Mouse (Mus musculus) embryonic fibroblast, embryonic 13.5 days (primary cell): ENCODE results near the gene Rabl3. TPM values are rescaled to one million over a fixed set of nuclear protein-coding genes. Genes with fewer than 3 reads are reported as not detected.

Experiments
- H3K27ac ChIP-seq: 2 replicates; pipeline ENCODE4 v1.5.1; 2012; ENCODE audit warnings: low read length, control low read depth, inconsistent platforms; ENCODE audit not compliant: insufficient read depth
- H3K4me1 ChIP-seq: 2 replicates; pipeline ENCODE4 v1.6.1; 2011; ENCODE audit warnings: low read length; ENCODE audit not compliant: control insufficient read depth, insufficient read depth
- H3K4me3 ChIP-seq: 2 replicates; pipeline ENCODE4 v1.5.1; 2011; ENCODE audit warnings: mild to moderate bottlenecking, control low read depth, low read length; ENCODE audit not compliant: insufficient read depth
- CTCF ChIP-seq: IDR thresholded peaks from 2 replicates; pipeline ENCODE4 v1.5.1; 2011; ENCODE audit warnings: mild to moderate bottlenecking, control low read depth, low read length, moderate library complexity, borderline replicate concordance; ENCODE audit not compliant: insufficient read depth
- POLR2A ChIP-seq: IDR thresholded peaks from 2 replicates; pipeline ENCODE4 v1.6.1; 2011; ENCODE audit warnings: low read depth, mild to moderate bottlenecking, control low read depth, low read length, moderate library complexity
- polyA plus RNA-seq: library from polyadenylated mRNA; stranded (reverse); fragments of >200 nt; gene quantifications from 2 replicates; pipeline ENCODE4 v1.2.4, GENCODE M21; 2011; ENCODE audit warnings: low read depth; ENCODE audit not compliant: missing spikeins, insufficient read length

Gene Rabl3
- polyA plus RNA-seq, 1 experiment = 18.7 TPM

DNA sequence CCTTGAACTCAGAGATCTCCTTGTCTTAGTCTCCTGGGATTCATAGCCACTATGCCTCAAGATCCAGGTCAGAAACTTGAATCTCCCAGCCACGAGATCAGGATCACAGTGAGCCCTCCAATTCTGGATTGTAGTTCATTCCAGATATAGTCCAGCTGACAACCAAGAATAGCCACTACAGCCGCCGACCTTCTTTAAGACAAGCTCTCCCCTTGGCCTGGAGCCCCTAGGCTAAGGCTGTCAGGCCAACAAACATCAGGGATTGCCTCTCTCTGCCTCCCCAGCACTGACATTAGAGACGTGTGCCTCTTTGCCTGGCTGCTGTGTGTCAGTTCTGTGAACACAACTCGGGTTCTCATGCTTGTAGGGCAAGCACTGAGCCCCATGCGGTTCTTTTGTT, 1.1 kb downstream of the Rabl3 start:
- peak overlapping the region; percentile 75; the same call in 1 of the 2 replicates for H3K4me3 ChIP-seq

DNA sequence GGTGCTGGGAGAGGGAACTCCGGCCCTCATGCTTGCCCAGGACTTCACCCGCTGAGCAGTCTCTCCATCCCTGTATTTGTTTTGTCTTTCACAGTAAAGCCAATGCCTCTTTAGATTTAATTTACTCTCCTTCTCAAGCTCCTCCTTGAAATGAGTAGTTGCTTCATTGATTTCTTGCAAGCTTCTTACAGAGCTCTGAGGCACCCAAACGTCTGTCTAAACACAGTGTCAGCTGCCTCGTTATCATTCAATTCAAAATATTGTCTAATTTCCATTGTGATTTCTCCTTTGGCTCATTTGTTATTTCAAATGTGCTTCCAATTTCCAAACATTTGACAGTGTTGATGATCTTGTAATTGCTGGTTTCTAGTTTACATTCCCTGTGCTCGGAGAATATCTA, 6.6 kb downstream of the Rabl3 start:
- no peak overlapping the region for H3K4me3 ChIP-seq
- TF ChIP-seq POLR2A = no peak
- no peak for TF ChIP-seq CTCF
- H3K4me1 ChIP-seq = no peaks in the 10 kb centered on the region
- no peak overlapping the region for H3K27ac ChIP-seq

More for the DNA sequence above, 1.1 kb downstream of the Rabl3 start:
- no peaks in the 10 kb centered on the region for H3K4me1 ChIP-seq
- no peak for TF ChIP-seq POLR2A
- no peak for TF ChIP-seq CTCF
- no peak overlapping the region for H3K27ac ChIP-seq

DNA sequence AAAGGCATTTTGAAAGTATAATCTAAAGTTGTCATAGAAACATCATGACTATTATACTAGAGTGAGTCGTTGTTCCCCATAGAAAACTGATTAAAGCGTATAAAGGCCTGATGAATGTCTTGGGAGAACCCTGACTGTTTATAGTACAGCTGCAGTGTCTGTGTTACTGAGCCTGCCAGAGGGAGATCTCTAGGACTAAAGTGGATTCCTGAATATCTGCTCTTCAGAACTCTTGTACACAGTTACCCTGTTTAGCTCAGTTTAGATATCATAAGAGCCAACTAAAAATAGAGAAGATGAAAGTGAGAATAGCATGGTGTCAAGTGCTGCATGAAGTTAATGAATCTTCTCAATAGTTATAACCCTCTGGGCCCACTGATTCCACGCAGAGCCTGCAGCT, 10.6 kb downstream of the Rabl3 start:
- Histone ChIP-seq H3K27ac (no peak overlapping the region), H3K4me1 (no peaks in the 10 kb centered on the region)

DNA sequence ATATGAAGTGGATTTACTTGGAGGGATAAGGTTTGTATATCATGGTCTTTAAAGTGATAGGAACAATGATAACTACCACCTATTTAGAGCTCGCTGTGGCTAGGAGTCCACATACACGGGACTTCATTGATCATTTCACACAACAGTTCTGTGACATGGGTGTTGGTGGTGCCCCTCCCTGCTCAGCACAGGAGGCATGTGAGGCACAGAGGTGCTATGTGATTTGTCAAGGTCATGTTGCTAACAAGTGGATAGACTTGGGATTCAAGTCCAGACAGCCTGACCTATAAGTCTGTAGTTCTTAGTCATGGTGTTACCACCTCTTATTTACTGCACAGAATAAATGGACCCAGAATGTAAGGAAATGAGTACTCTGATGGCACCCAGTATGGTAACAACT, 11.3 kb downstream of the Rabl3 start:
- H3K4me3 ChIP-seq = no peak overlapping the region
- TF ChIP-seq CTCF (no peak), POLR2A (no peak)
- H3K27ac ChIP-seq = no peak overlapping the region
- H3K4me1 ChIP-seq = no peaks in the 10 kb centered on the region

More for the DNA sequence above, 10.6 kb downstream of the Rabl3 start:
- TF ChIP-seq POLR2A (no peak), CTCF (no peak)
- H3K4me3 ChIP-seq = no peak overlapping the region

DNA sequence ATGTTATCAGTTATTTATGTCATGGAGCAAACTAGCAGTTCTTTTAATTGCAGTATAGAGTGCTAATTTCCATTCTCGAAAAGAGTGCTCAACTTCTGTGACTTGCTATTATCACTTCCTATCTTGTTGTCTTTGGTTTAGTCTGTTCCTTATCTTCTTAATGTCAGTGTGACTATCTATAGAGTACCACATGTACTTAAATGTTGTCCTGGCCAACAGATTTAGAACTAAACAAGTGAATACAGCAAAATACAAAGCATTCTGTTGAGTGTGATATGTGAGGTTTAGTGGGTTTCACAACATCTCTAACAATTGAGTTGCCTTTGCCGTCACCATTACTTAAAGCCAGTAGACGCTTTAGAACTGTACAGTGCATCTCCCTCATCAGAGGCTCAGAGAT, 13.1 kb downstream of the Rabl3 start:
- no peak overlapping the region for H3K4me3 ChIP-seq
- no peaks in the 10 kb centered on the region for H3K4me1 ChIP-seq
- no peak overlapping the region for H3K27ac ChIP-seq
- TF ChIP-seq CTCF (no peak), POLR2A (no peak)

DNA sequence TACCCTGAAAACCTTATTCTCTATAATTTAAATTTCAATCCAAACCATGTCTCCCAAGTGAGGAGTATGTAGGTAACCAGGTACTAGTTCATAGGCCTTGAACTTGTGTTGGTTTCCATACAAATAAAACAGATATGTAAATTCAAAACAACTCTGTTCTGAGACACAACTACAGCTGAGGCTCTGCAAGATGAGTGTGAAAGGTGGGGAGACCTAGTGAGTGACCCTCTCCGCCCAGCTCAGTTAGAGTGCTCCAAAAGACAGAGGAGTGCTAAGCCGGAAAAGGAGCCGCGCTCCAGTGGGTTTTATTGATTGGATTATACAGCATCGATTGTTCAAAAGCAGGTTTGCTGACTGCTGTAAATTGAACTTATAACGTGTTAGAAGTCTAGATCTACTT, 22.7 kb downstream of the Rabl3 start:
- TF ChIP-seq CTCF (no peak), POLR2A (no peak)
- Histone ChIP-seq H3K27ac (no peak overlapping the region), H3K4me3 (no peak overlapping the region), H3K4me1 (no peaks in the 10 kb centered on the region)

DNA sequence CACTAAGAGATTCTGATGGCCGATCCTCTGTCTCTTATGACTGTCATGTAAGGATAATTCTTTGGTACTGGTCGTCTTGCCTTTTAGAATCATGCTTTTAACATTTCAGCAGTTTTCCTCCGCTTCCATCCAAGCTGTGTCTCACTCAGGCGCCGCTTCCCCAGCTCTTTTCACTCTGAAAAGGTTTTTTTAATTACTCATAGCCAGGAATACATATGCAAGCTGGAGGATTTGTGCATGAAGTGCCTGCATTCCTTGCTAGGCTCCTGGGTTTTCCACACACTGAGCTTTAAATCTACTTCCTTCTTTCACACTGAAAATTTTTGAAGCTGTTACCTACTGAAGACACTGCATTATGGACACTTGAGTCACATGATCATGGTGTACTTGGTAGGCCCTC, 23.3 kb downstream of the Rabl3 start:
- Histone ChIP-seq H3K4me1 (no peaks in the 10 kb centered on the region), H3K27ac (no peak overlapping the region), H3K4me3 (no peak overlapping the region)
- no peak for TF ChIP-seq POLR2A
- TF ChIP-seq CTCF = no peak

DNA sequence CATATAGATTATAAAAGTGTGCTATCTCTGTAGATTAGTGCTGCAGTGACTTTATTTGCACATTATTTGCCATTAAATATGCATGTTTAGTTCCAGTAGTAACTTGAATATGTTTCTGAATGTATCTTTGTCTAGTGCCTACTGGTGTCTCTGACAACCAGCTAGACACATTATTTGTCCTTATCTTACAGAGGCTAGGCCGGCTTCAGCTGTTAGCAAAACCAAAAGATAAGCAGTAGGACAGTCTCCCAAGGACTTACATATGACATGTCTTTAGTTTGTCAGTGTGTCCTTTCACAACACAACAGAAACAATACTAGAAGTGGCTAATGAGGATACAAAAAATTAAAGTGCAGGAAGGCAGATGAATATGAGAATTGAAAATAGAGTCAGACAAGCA, 25.4 kb downstream of the Rabl3 start:
- no peak for TF ChIP-seq POLR2A
- TF ChIP-seq CTCF = no peak
- Histone ChIP-seq H3K27ac (no peak overlapping the region), H3K4me3 (no peak overlapping the region)

DNA sequence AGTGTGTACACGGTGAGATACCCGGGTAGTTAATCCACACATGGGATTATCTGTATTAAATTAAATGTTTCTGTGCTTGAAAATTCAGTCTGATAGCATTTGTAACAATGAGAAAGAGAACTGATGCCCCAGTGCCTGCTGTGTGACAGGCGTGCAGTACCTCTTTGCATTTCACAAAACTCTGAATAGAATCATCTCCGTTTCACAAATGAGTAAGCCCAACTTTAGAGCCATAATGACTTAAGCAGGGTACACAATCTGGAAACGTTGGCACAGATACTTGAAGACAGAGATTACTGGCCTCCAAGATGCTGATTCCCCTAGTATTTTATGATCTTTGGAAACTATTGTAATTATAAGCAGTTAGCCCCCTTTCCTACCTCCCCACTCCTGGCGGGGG, 26.4 kb downstream of the Rabl3 start:
- H3K4me3 ChIP-seq = no peak overlapping the region
- no peak for TF ChIP-seq POLR2A
- H3K27ac ChIP-seq = no peak overlapping the region
- H3K4me1 ChIP-seq = no peaks in the 10 kb centered on the region

More for the DNA sequence above, 25.4 kb downstream of the Rabl3 start:
- no peaks in the 10 kb centered on the region for H3K4me1 ChIP-seq

DNA sequence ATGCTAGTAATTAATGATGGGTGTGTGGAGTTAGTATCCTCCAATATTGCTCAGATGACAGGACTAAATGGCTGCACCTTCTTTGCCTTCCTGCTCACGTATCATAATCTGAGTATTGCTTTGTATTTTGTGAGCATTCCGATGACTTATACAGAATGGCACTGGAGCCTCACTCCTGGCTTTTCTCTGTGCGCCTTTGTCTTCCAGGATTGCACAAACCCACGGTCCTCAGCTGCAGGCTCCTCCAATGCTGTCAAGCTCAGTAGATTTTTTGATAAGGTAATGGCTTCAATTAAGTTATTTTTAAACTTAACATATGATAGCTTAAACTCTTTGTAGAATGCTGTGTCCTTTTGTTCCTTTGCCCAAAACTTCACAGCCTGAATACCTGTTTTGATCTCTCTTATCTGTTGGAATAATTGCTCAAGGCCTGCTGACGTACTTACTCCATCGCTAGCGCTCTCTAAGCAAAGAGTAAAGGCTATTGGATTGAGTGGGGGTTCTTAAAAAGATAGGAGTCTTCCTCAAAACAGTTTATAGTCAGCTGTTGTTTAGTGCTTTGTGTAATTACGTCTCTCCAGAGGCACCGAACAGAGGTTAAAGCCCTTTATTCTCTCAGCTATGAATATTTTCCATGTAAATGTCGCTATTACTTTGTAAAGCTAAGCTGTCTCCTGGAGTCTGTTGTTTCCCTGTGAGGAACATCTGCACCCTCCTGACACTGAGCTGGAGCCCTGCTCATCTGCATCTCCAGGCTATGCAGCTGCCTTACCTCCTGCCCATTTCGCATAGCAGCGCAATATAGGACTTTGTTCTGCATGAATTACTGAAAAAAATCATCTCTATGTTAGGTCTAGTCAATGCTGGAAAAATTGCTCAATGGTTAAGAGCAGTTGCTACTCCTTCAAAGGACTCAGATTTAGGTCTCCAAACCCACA, 27.7 kb downstream of the Rabl3 start:
- H3K27ac ChIP-seq = no peak overlapping the region
- no peak overlapping the region for H3K4me3 ChIP-seq
- H3K4me1 ChIP-seq = no peaks in the 10 kb centered on the region
- TF ChIP-seq POLR2A (no peak), CTCF (no peak)
